Mouse (Mus musculus) mesoderm, embryonic 11.5 days (tissue): ENCODE measurements around the gene Spns1.

Experiments
- DNase-seq: peaks from one replicate; pipeline ENCODE4 v3.0.0-alpha.2; 2012; ENCODE audit warnings: low read depth, low spot score

Spns1 gene

GRCm38 (mm10) chr7:126373007-126373406, 4.2 kb downstream of the Spns1 start:
- DNase-seq, result no peak

GRCm38 (mm10) chr7:126369393-126369792, 7.9 kb downstream of the Spns1 start, which contains the start of gene Lat:
TSS of gene Lat (minus strand) at chr7:126369570.
- DNase-seq, result no peak

GRCm38 (mm10) chr7:126368367-126368766, 8.9 kb downstream of the Spns1 start:
- DNase-seq, result no peak

GRCm38 (mm10) chr7:126367636-126368035, 9.6 kb downstream of the Spns1 start:
- DNase-seq, result no peak

- DNase-seq, result no peak
Measured at GRCm38 (mm10) chr7:126363038-126363437, 14.2 kb downstream of the Spns1 start.

GRCm38 (mm10) chr7:126359049-126359448, 18.2 kb downstream of the Spns1 start:
- no peak for DNase-seq

GRCm38 (mm10) chr7:126358413-126358812, 18.8 kb downstream of the Spns1 start:
- DNase-seq, result no peak

- no peak for DNase-seq
Measured at GRCm38 (mm10) chr7:126357838-126358237, 19.4 kb downstream of the Spns1 start.

- no peak for DNase-seq
Measured at GRCm38 (mm10) chr7:126356793-126357591, 20.3 kb downstream of the Spns1 start.

- no peak for DNase-seq
Measured at GRCm38 (mm10) chr7:126355847-126356597, 21.2 kb downstream of the Spns1 start.

GRCm38 (mm10) chr7:126354738-126355614, 22.3 kb downstream of the Spns1 start:
- DNase-seq, result no peak

GRCm38 (mm10) chr7:126353994-126354365, 23.3 kb downstream of the Spns1 start:
- no peak for DNase-seq

GRCm38 (mm10) chr7:126353251-126353993, 23.8 kb downstream of the Spns1 start:
- no peak for DNase-seq

- DNase-seq, result no peak
Measured at GRCm38 (mm10) chr7:126351419-126351951, 25.8 kb downstream of the Spns1 start.

GRCm38 (mm10) chr7:126350748-126351418, 26.4 kb downstream of the Spns1 start:
- no peak for DNase-seq

GRCm38 (mm10) chr7:126348293-126348692, 29.0 kb downstream of the Spns1 start:
- no peak for DNase-seq

GRCm38 (mm10) chr7:126347098-126347497, 30.2 kb downstream of the Spns1 start:
- DNase-seq, result no peak

- DNase-seq, result no peak
Measured at GRCm38 (mm10) chr7:126345969-126346368, 31.3 kb downstream of the Spns1 start.

GRCm38 (mm10) chr7:126345557-126345956, 31.7 kb downstream of the Spns1 start:
- DNase-seq, result no peak

- DNase-seq, result no peak
Measured at GRCm38 (mm10) chr7:126340896-126341295, 36.4 kb downstream of the Spns1 start.
